In genomic region chr7:70351981-70352560, GRCm38 (mm10) we compare ENCODE assay signal across 8 mouse cellular contexts. TPM values are rescaled to one million over a fixed set of nuclear protein-coding genes. Genes with fewer than 3 reads are reported as not detected.
DNase-seq lines count a peak whose midpoint lies in the region; ATAC-seq and TF ChIP-seq lines count a peak whose summit lies in the region.

No protein-coding gene starts in this region.

- H3K9me3 ChIP-seq in heart, embryonic 10.5 days = no peaks in the 10 kb centered on the region
- H3K9me3 ChIP-seq in hindbrain, embryonic 13.5 days = no peaks in the 10 kb centered on the region
- H3K9me3 ChIP-seq in midbrain, embryonic 11.5 days (ENCODE audit: control insufficient read depth, low read length) = no peaks in the 10 kb centered on the region

- peak overlapping the region; percentile 83 for H3K4me2 ChIP-seq in hindbrain, embryonic 13.5 days
- H3K4me2 ChIP-seq in midbrain, embryonic 11.5 days = peak overlapping the region; percentile 77

- H3K27me3 ChIP-seq in heart, embryonic 10.5 days (ENCODE audit: insufficient read depth, poor library complexity, severe bottlenecking) = peaks cover 56% of the 10 kb centered on the region
- H3K27me3 ChIP-seq in hindbrain, embryonic 13.5 days = peaks cover 17% of the 10 kb centered on the region
- peaks cover 45% of the 10 kb centered on the region for H3K27me3 ChIP-seq in midbrain, embryonic 11.5 days (ENCODE audit: control insufficient read depth, insufficient read depth, low read length)

- no peak for TF ChIP-seq CTCF in brain, embryonic 14.5 days (IDR thresholded peaks at IDR 0.05; ENCODE audit: borderline replicate concordance, extremely low read depth, insufficient read depth, insufficient read length)

- DNase-seq in heart, embryonic 10.5 days (ENCODE audit: low spot score) = no peak
- no peak for DNase-seq in heart, postnatal 4 days
- peak; percentile 60 for DNase-seq in brain, embryonic 14.5 days (ENCODE audit: low read depth)
- DNase-seq in midbrain, embryonic 11.5 days (ENCODE audit: low spot score, missing footprints) = no peak
- DNase-seq in urinary bladder, adult 18-20 months (ENCODE audit: low spot score in 2 of 2) = no peak
- no peak for DNase-seq in right cerebral cortex, adult 18-20 months
- no peak for DNase-seq in spleen, adult 12 weeks (ENCODE audit: low spot score)

- WGBS in heart, embryonic 10.5 days = 0% methylated on average over 1 of the region's 1 CpGs
- 3% methylated on average over 1 of the region's 1 CpGs for WGBS in hindbrain, embryonic 13.5 days
- 0% methylated on average over 1 of the region's 1 CpGs for WGBS in midbrain, embryonic 11.5 days

- TF ChIP-seq POLR2A in brain, embryonic 14.5 days (IDR thresholded peaks at IDR 0.05; ENCODE audit: borderline replicate concordance, extremely low read depth, insufficient read depth, insufficient read length, poor library complexity, severe bottlenecking) = no peak

- H3K27ac ChIP-seq in heart, embryonic 10.5 days = peak overlapping the region; percentile 93
- peak overlapping the region; percentile 96 for H3K27ac ChIP-seq in hindbrain, embryonic 13.5 days
- peak overlapping the region; percentile 98 for H3K27ac ChIP-seq in midbrain, embryonic 11.5 days (ENCODE audit: low read depth, low read length)

- H3K4me3 ChIP-seq in heart, embryonic 10.5 days = peak overlapping the region; percentile 74
- H3K4me3 ChIP-seq in hindbrain, embryonic 13.5 days = peak overlapping the region; percentile 67
- peak overlapping the region; percentile 64 for H3K4me3 ChIP-seq in midbrain, embryonic 11.5 days (ENCODE audit: low read depth, low read length)

- H3K36me3 ChIP-seq in heart, embryonic 10.5 days = peaks cover 15% of the 10 kb centered on the region
- H3K36me3 ChIP-seq in hindbrain, embryonic 13.5 days = 0 out of 2 replicates have a peak, but pooled peaks cover 10% of the 10 kb centered on the region
- no peaks in the 10 kb centered on the region for H3K36me3 ChIP-seq in midbrain, embryonic 11.5 days (ENCODE audit: control insufficient read depth, insufficient read depth, low read length)

- H3K9ac ChIP-seq in hindbrain, embryonic 13.5 days = peak overlapping the region; percentile 92
- peak overlapping the region; percentile 87 for H3K9ac ChIP-seq in midbrain, embryonic 11.5 days (ENCODE audit: low read length)

- H3K4me1 ChIP-seq in heart, embryonic 10.5 days = peaks cover 29% of the 10 kb centered on the region
- peaks cover 59% of the 10 kb centered on the region for H3K4me1 ChIP-seq in hindbrain, embryonic 13.5 days (replicated peaks)
- H3K4me1 ChIP-seq in midbrain, embryonic 11.5 days (ENCODE audit: control insufficient read depth, insufficient read depth, low read length) = peaks cover 25% of the 10 kb centered on the region

- ATAC-seq in hindbrain, embryonic 13.5 days (ENCODE audit: low FRiP score) = no peak
- ATAC-seq in midbrain, embryonic 11.5 days (ENCODE audit: low FRiP score) = no peak

RNA-seq across cellular contexts. Expression of gene Nr2f2, which starts 14.5 kb away (rescaled TPM):
- 16.2 and 48.0 TPM in 2 replicates for polyA plus RNA-seq in heart, embryonic 10.5 days (2016; fragmentation: Nextera tagmentation; extraction: Ambion mirVana)
- total RNA-seq in heart, postnatal 4 days (2021) = 10 to 100 TPM; 34.3 to 35.0 TPM
- polyA plus RNA-seq in brain, embryonic 14.5 days (2012; rRNA removed) = 244 and 291 TPM in 2 replicates
- 118 and 134 TPM in 2 replicates for polyA plus RNA-seq in hindbrain, embryonic 13.5 days (2015; fragmentation: Nextera tagmentation; extraction: Ambion mirVana)
- polyA plus RNA-seq in midbrain, embryonic 11.5 days (2014; fragmentation: Nextera tagmentation; extraction: Ambion mirVana) = 114 and 122 TPM in 2 replicates
